Mouse (Mus musculus): ENCODE data around the gene Zfp646. TPM values are rescaled to one million over a fixed set of nuclear protein-coding genes. Genes with fewer than 3 reads are reported as not detected.
A peak's percentile ranks its signal among the peaks of the same experiment; 100 is the strongest.
"Not testable (repeated sequence)": the region's sequence is repeated elsewhere in the genome, so short reads cannot be mapped to it uniquely, and the experiment has no call there.

Gene Zfp646
- polyA plus RNA-seq, 1 experiment from 2014 or later: 9.1 TPM

- Histone ChIP-seq H3K27ac (no peak overlapping the region), H3K4me2 (no peak overlapping the region), H3K9ac (no peak overlapping the region), H3K36me3 (peaks cover 91% of the 10 kb centered on the region), H3K4me1 (peaks cover 34% of the 10 kb centered on the region), H3K9me3 (replicated peaks) (peaks cover 9% of the 10 kb centered on the region), H3K4me3 (no peak overlapping the region), H3K27me3 (replicated peaks) (no peaks in the 10 kb centered on the region)
- no peak for ATAC-seq
- WGBS (ENCODE audit: insufficient replicate concordance): 87% methylated on average over 8 of the region's 8 CpGs
Observed at GRCm38 (mm10) chr7:127887191-127887590, 11.2 kb downstream of the Zfp646 start.

GRCm38 (mm10) chr7:127887781-127888180 is 11.8 kb downstream of the Zfp646 start:
- Histone ChIP-seq H3K27ac (no peak overlapping the region), H3K36me3 (peaks cover 91% of the 10 kb centered on the region)

DNA sequence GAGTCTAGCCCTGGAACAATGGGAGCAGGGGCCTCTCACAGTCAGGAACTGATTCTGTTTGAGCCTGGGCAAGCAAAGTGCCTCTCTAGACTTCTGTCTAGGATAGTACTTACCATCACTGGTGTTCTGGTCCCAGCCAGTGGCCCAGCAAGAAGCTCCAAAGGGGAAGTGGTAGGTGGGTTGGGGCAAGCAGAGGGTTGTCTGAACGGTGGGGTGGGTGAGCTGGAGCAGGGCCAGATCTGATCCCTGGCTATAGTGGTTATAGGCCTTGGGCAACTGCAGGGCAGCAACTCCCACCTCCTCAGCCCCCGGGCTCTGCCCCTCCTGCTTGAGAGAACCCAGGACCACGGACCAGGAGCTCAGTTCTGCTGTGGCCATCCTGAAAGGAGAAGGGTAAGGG is 12.8 kb downstream of the Zfp646 start:
- no peaks in the 10 kb centered on the region for H3K9me3 ChIP-seq (replicated peaks)

More at GRCm38 (mm10) chr7:127887781-127888180, 11.8 kb downstream of the Zfp646 start:
- Histone ChIP-seq H3K27me3 (replicated peaks) (no peaks in the 10 kb centered on the region), H3K9me3 (replicated peaks) (peaks cover 3% of the 10 kb centered on the region; the same call in 1 of the 2 replicates), H3K9ac (no peak overlapping the region), H3K4me2 (no peak overlapping the region), H3K4me3 (no peak overlapping the region), H3K4me1 (peaks cover 34% of the 10 kb centered on the region)
- WGBS (ENCODE audit: insufficient replicate concordance): 72% methylated on average over 3 of the region's 3 CpGs
- ATAC-seq: no peak

GRCm38 (mm10) chr7:127890798-127891197 is 14.8 kb downstream of the Zfp646 start, which contains the start of gene Prss53:
TSS of gene Prss53 (minus strand) at chr7:127890970.
- Histone ChIP-seq H3K27me3 (replicated peaks) (no peaks in the 10 kb centered on the region), H3K27ac (no peak within 1 kb of the TSS), H3K4me2 (no peak within 1 kb of the TSS), H3K4me1 (peaks cover 26% of the 10 kb centered on the region), H3K4me3 (no peak within 1 kb of the TSS), H3K36me3 (peaks cover 73% of the 10 kb centered on the region), H3K9ac (no peak within 1 kb of the TSS), H3K9me3 (replicated peaks) (no peaks in the 10 kb centered on the region)
- 50% methylated on average over 4 of the region's 4 CpGs for WGBS (ENCODE audit: insufficient replicate concordance)
- ATAC-seq: no peak

More for the DNA sequence above, 12.8 kb downstream of the Zfp646 start:
- H3K36me3 ChIP-seq: peaks cover 91% of the 10 kb centered on the region
- WGBS (ENCODE audit: insufficient replicate concordance): 55% methylated on average over 3 of the region's 3 CpGs
- no peak for ATAC-seq
- peaks cover 28% of the 10 kb centered on the region for H3K4me1 ChIP-seq
- H3K4me2 ChIP-seq: no peak overlapping the region
- no peak overlapping the region for H3K9ac ChIP-seq
- H3K27me3 ChIP-seq (replicated peaks): no peaks in the 10 kb centered on the region
- no peak overlapping the region for H3K4me3 ChIP-seq
- no peak overlapping the region for H3K27ac ChIP-seq

GRCm38 (mm10) chr7:127894480-127894879 is 18.5 kb downstream of the Zfp646 start:
- no peaks in the 10 kb centered on the region for H3K27me3 ChIP-seq (replicated peaks)
- peak overlapping the region; percentile 87 for H3K27ac ChIP-seq
- H3K36me3 ChIP-seq: peaks cover 36% of the 10 kb centered on the region
- H3K9me3 ChIP-seq (replicated peaks): no peaks in the 10 kb centered on the region
- H3K4me3 ChIP-seq: peak overlapping the region; percentile 66
- H3K4me2 ChIP-seq: peak overlapping the region; percentile 90
- peak overlapping the region; percentile 72 for H3K9ac ChIP-seq
- no peak for ATAC-seq
- peaks cover 42% of the 10 kb centered on the region for H3K4me1 ChIP-seq
- WGBS (ENCODE audit: insufficient replicate concordance): 73% methylated on average over 5 of the region's 5 CpGs

GRCm38 (mm10) chr7:127895442-127895841 is 19.4 kb downstream of the Zfp646 start, which contains the start of the genes Gm21974 and Vkorc1:
TSS of gene Gm21974 (minus strand) at chr7:127895454.
TSS of gene Vkorc1 (minus strand) at chr7:127895617.
- H3K4me3 ChIP-seq: peak within 1 kb of the TSS; percentile 66
- H3K9me3 ChIP-seq (replicated peaks): no peaks in the 10 kb centered on the region
- peak; percentile 96 for ATAC-seq
- H3K4me1 ChIP-seq: peaks cover 52% of the 10 kb centered on the region
- H3K9ac ChIP-seq: peak within 1 kb of the TSS; percentile 72
- under 1% methylated on average over 26 of the region's 26 CpGs for WGBS (ENCODE audit: insufficient replicate concordance)
- H3K27ac ChIP-seq: peak within 1 kb of the TSS; percentile 87
- H3K4me2 ChIP-seq: peak within 1 kb of the TSS; percentile 90
- H3K27me3 ChIP-seq (replicated peaks): no peaks in the 10 kb centered on the region
- peaks cover 26% of the 10 kb centered on the region for H3K36me3 ChIP-seq

DNA sequence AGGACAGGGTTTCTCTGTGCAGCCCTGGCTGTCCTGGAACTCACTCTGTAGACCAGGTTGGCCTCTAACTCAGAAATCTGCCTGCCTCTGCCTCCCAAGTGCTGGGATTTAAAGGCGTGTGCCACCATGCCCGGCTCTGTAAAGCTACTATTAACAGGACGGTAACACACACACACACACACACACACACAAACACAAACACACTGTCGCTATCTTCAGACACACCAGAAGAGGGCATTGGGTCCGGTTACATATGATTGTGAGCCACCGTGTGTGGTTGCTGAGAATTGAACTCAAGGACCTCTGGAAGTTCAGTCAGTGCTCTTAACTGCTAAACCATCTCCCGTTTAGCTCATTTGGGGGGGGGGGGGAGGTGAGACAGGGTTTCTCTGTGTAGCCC is 19.9 kb downstream of the Zfp646 start:
- H3K27me3 ChIP-seq (replicated peaks); ATAC-seq; H3K9me3 ChIP-seq (replicated peaks): not testable (repeated sequence)
- WGBS (ENCODE audit: insufficient replicate concordance): 61% methylated on average over 7 of the region's 7 CpGs
- Histone ChIP-seq H3K4me3 (peak overlapping the region; percentile 66), H3K27ac (peak overlapping the region; percentile 87), H3K4me1 (peaks cover 57% of the 10 kb centered on the region), H3K4me2 (peak overlapping the region; percentile 90), H3K36me3 (peaks cover 22% of the 10 kb centered on the region), H3K9ac (peak overlapping the region; percentile 27; the same call in 1 of the 2 replicates)

DNA sequence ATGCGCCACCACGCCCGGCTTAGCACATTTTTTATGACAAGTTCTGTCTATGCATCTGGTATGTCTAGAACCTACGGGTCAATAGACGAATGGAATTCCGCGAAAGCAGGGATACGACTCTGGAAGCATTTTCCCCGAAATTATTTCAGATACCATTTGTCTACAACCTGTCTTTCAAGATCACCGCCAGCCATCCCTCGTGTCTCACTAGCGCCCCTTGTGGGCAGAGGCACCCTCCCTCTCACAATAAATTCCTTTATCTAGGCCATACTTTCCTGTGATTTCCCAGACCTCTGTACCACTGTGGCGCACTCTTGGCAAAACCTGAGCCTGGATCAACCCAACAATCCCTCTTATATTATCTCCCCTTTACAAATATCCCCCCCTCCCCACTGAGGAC is 20.4 kb downstream of the Zfp646 start:
- Histone ChIP-seq H3K4me3 (no peak overlapping the region), H3K4me1 (peaks cover 61% of the 10 kb centered on the region), H3K36me3 (peaks cover 21% of the 10 kb centered on the region), H3K9me3 (replicated peaks) (no peaks in the 10 kb centered on the region), H3K9ac (no peak overlapping the region), H3K27me3 (replicated peaks) (no peaks in the 10 kb centered on the region), H3K27ac (peak overlapping the region; percentile 87), H3K4me2 (peak overlapping the region; percentile 90)
- no peak for ATAC-seq
- WGBS (ENCODE audit: insufficient replicate concordance): 44% methylated on average over 13 of the region's 13 CpGs

GRCm38 (mm10) chr7:127897542-127897941 is 21.5 kb downstream of the Zfp646 start:
- no peak overlapping the region for H3K9ac ChIP-seq
- no peaks in the 10 kb centered on the region for H3K27me3 ChIP-seq (replicated peaks)
- H3K4me2 ChIP-seq: no peak overlapping the region
- H3K27ac ChIP-seq: 0 out of 2 replicates have a peak overlapping the region, but pooled peaks have one; percentile 18
- H3K9me3 ChIP-seq (replicated peaks): no peaks in the 10 kb centered on the region
- H3K4me1 ChIP-seq: peaks cover 73% of the 10 kb centered on the region
- peaks cover 15% of the 10 kb centered on the region for H3K36me3 ChIP-seq
- ATAC-seq: no peak
- WGBS (ENCODE audit: insufficient replicate concordance): 69% methylated on average over 7 of the region's 7 CpGs
- no peak overlapping the region for H3K4me3 ChIP-seq

DNA sequence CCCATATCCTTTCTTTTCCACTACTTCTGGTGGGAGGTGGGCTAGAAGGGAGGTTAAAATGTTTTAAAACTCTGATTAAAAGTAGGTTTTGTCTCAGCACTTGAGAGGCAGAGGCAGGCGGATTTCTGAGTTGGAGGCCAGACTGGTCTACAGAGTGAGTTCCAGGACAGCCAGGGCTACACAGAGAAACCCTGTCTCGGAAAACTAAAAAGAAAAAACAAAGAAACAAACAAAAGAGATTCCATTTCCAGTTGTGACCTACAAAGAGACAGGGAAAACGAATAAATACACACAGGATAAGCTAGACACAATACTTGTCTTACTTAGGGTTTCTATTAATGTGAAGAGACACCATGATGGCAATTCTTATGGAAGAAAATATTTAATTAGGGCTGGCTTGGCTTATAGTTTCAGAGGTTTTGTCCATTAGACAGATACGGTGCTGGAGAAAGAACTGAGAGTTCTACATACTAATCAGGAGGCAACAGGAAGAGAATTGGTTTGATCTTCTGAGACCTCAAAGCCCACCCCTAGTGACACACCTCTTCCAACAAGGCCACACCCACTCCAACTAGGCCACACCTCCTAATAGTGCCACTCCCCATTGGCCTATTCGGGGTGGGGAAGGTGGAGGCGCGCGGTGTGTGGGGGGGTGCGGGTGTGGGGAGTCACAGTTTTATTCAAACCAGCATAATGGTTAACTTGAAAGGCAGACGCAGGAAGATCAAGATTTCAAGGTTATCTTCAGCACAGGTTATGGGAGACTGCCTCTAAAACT is 22.3 kb downstream of the Zfp646 start:
- WGBS (ENCODE audit: insufficient replicate concordance): 27% methylated on average over 10 of the region's 10 CpGs
- no peaks in the 10 kb centered on the region for H3K9me3 ChIP-seq (replicated peaks)
- ATAC-seq: no peak
- H3K9ac ChIP-seq: no peak overlapping the region
- H3K27ac ChIP-seq: peak overlapping the region; percentile 65
- peaks cover 6% of the 10 kb centered on the region for H3K36me3 ChIP-seq
- H3K4me3 ChIP-seq: no peak overlapping the region
- H3K4me1 ChIP-seq: peaks cover 78% of the 10 kb centered on the region
- H3K4me2 ChIP-seq: peak overlapping the region; percentile 50
- H3K27me3 ChIP-seq (replicated peaks): no peaks in the 10 kb centered on the region

- H3K4me3 ChIP-seq: no peak overlapping the region
- ATAC-seq: no peak
- no peaks in the 10 kb centered on the region for H3K27me3 ChIP-seq (replicated peaks)
- H3K9me3 ChIP-seq (replicated peaks): no peaks in the 10 kb centered on the region
- H3K4me2 ChIP-seq: peak overlapping the region; percentile 50
- H3K9ac ChIP-seq: peak overlapping the region; percentile 40; the same call in 1 of the 2 replicates
- 11% methylated on average over 7 of the region's 7 CpGs for WGBS (ENCODE audit: insufficient replicate concordance)
- peaks cover 3% of the 10 kb centered on the region for H3K36me3 ChIP-seq
- peaks cover 72% of the 10 kb centered on the region for H3K4me1 ChIP-seq
- peak overlapping the region; percentile 65 for H3K27ac ChIP-seq
Observed at GRCm38 (mm10) chr7:127899997-127900396, 24.0 kb downstream of the Zfp646 start.

DNA sequence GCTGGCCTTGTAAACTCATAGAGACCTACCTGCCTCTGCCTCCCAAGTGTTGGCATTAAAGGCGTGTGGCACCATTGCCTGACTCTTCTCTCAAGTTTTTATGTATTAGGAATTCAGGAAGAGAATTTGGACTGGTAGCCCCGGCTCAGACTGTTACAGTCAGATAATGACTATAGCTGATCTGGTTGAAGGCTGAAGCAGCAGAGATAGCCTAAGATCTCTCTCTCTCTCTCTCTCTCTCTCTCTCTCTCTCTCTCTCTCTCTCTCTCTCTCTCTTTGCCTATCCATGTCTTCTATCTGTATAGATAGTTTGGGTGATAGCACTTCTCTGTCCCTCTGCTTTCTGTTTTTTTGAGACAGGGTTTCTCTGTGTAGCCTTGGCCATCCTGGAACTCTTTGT is 25.8 kb downstream of the Zfp646 start:
- no peak overlapping the region for H3K4me3 ChIP-seq
- H3K36me3 ChIP-seq: peaks cover 21% of the 10 kb centered on the region
- 35% methylated on average over 2 of the region's 2 CpGs for WGBS (ENCODE audit: insufficient replicate concordance)
- H3K4me1 ChIP-seq: peaks cover 68% of the 10 kb centered on the region
- no peak overlapping the region; the same call in 1 of the 2 replicates for H3K9ac ChIP-seq
- no peaks in the 10 kb centered on the region for H3K27me3 ChIP-seq (replicated peaks)
- H3K9me3 ChIP-seq (replicated peaks): no peaks in the 10 kb centered on the region
- ATAC-seq: no peak
- H3K4me2 ChIP-seq: no peak overlapping the region
- H3K27ac ChIP-seq: peak overlapping the region; percentile 64; the same call in 1 of the 2 replicates

All from liver, embryonic 12.5 days (tissue).